Mouse (Mus musculus) hindbrain, embryonic 15.5 days (tissue): ENCODE data around the gene Rfc3. TPM values are rescaled to one million over a fixed set of nuclear protein-coding genes. Genes with fewer than 3 reads are reported as not detected.

ENCODE experiments used
- polyA plus RNA-seq: library from polyadenylated mRNA; unstranded; fragments of >200 nt; fragmentation: Nextera tagmentation; extraction: Ambion mirVana; gene quantifications from 2 replicates; pipeline ENCODE4 v1.2.1, GENCODE M21; 2015

Gene Rfc3
- polyA plus RNA-seq, 1 experiment from 2014 or later, result 67.8 TPM

Other genes starting within 250 kb of the Rfc3 start
- gene Gm42906, start 223.1 kb downstream of the Rfc3 start, polyA plus RNA-seq, result not detected in 2 replicates
- 0.07 TPM in 1 of 2 replicates, not detected in the other for gene Vmn2r18, start 45.2 kb downstream of the Rfc3 start, polyA plus RNA-seq